22 mouse cellular contexts compared by ENCODE assay signal in genomic region chr3:115782726-115783125, GRCm38 (mm10).
"Had no signal": no experiment of that assay in that cellular context is flagged by ENCODE, and none has a peak within 500 bp of the region (broad histone marks: within the 10 kb centered on the region; RNA-seq: fewer than 3 reads in every experiment).

No protein-coding gene starts in this region.

- H3K27ac ChIP-seq: kidney, embryonic 15.5 days; left cerebral cortex, adult 2 months; limb, embryonic 13.5 days; liver, embryonic 13.5 days; midbrain, embryonic 12.5 days; midbrain, embryonic 15.5 days; neural tube, embryonic 15.5 days; stomach, postnatal 0 days had no signal

- H3K27me3 ChIP-seq: kidney, embryonic 15.5 days; limb, embryonic 13.5 days; liver, embryonic 13.5 days; midbrain, embryonic 12.5 days; midbrain, embryonic 15.5 days; neural tube, embryonic 15.5 days had no signal

- H3K36me3 ChIP-seq: kidney, embryonic 15.5 days; limb, embryonic 13.5 days; liver, embryonic 13.5 days; midbrain, embryonic 12.5 days; midbrain, embryonic 15.5 days; neural tube, embryonic 15.5 days had no signal

- H3K4me2 ChIP-seq: kidney, embryonic 15.5 days; limb, embryonic 13.5 days; liver, embryonic 13.5 days; midbrain, embryonic 12.5 days; midbrain, embryonic 15.5 days; neural tube, embryonic 15.5 days had no signal

- H3K4me3 ChIP-seq: kidney, embryonic 15.5 days; left cerebral cortex, adult 2 months; limb, embryonic 13.5 days; liver, embryonic 13.5 days; midbrain, embryonic 12.5 days; midbrain, embryonic 15.5 days; myocyte; neural tube, embryonic 15.5 days had no signal

- H3K4me1 ChIP-seq: kidney, embryonic 15.5 days; liver, embryonic 13.5 days had no signal

- DNase-seq: kidney, adult 2 months; kidney, postnatal 10 days; kidney, postnatal 36 days; layer of hippocampus, postnatal 36 days; liver, embryonic 13.5 days; lung, adult 2 months; lung, postnatal 14 days; lung, postnatal 4 days; right cerebral cortex, adult 18-20 months; right cerebral cortex, postnatal 14 days; right cerebral cortex, postnatal 4 days; thymus, adult 2 months; thymus, postnatal 14 days; thymus, postnatal 4 days had no signal

- H3K9ac ChIP-seq: kidney, embryonic 15.5 days; limb, embryonic 13.5 days; liver, embryonic 13.5 days; midbrain, embryonic 12.5 days; midbrain, embryonic 15.5 days; neural tube, embryonic 15.5 days had no signal

- H3K9me3 ChIP-seq: kidney, embryonic 15.5 days; limb, embryonic 13.5 days; liver, embryonic 13.5 days; midbrain, embryonic 12.5 days; midbrain, embryonic 15.5 days; neural tube, embryonic 15.5 days had no signal
